Mouse (Mus musculus) CD4-positive helper T cell, adult 2 months (primary cell): ENCODE results near the gene Peli2.

ENCODE experiments used
- DNase-seq: peaks from one replicate; pipeline ENCODE4 v3.0.0-alpha.2; 2012; ENCODE audit warnings: low read depth, missing footprints, low spot score

Peli2 gene

DNA sequence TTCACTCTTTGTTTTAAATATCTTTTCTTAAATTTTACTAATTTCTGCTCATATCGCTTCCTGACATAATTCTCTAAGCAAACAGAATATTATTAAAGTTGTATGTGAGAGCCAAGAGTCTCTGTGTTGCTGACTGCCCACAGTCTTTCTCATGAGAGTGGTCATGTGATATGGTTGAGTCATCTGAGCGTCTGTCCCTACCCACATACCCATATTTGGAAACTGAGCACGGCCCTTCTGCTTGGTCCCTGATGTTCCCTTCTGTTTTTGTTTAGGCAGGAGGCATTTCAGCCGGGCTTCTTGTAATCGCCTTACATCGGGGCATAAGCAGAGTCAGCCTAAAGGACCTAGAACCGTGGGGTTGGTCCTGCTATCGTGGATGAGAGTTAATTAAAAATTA is 68.7 kb downstream of the Peli2 start:
- DNase-seq: no peak

GRCm38 (mm10) chr14:48190946-48191345 is 70.3 kb downstream of the Peli2 start:
- DNase-seq: no peak

GRCm38 (mm10) chr14:48191925-48192324 is 71.3 kb downstream of the Peli2 start:
- DNase-seq: no peak

DNA sequence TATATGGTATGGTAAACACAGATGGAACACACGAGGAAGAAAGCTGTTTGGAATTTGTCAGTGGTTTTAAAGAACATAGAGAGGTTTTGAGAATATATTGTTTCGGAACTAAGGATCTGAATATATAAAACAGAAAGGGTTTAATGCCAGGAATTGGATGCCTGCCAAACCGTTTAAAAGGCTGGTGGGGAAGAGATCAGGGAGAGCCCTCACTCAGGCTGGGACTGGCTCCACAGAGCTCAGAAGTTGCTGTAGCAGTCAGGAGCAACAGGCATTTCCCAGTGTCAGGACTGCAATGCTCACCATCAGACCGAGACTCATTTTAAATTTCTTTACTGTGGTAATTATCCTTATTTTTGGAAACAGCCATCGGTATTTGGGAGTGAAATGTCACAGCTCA is 76.2 kb downstream of the Peli2 start:
- DNase-seq: no peak

GRCm38 (mm10) chr14:48197287-48197686 is 76.7 kb downstream of the Peli2 start:
- DNase-seq: no peak

- no peak for DNase-seq
These were observed 77.7 kb downstream of the Peli2 start for GRCm38 (mm10) chr14:48198190-48198954.

DNA sequence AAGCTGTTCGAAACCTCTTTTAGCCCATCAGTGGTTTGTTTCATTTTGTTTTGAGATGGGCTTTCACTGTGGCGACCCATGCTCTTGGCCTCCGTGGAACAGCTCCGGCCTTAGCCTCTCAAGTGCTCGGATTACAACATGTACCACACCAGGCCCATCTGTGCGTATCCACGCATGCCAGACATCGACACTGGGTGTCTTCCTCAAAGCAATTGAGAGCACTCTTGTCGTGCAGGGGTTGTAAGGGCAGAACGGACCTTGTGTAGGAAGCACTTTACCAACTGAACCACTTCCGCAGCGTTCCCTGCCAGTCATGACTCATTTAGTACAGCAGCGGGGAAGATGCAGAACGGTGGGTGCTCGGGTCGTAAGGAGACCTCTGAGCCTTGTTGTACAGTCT is 78.3 kb downstream of the Peli2 start:
- DNase-seq: peak; percentile 11

DNA sequence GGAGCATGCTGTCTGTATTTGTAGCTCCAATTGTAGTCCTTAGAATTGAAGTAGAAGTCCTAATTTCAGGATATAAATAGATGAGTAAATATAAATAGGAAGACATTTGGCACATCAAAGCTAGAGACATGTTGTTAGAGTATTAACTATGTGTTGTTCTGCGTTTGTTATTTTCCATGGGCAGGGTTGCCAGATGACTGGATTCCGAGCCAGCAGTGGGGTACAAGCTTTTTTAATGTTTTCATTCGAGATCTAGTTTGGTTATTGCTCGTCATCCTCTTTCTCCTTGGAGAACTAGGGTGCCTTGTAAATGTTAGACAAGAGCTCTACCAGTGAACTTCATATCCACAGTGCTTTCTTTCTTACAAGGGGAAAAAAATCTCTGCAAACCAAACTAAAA is 78.9 kb downstream of the Peli2 start:
- no peak for DNase-seq

- no peak for DNase-seq
These were observed 79.7 kb downstream of the Peli2 start for GRCm38 (mm10) chr14:48200291-48200690.

DNA sequence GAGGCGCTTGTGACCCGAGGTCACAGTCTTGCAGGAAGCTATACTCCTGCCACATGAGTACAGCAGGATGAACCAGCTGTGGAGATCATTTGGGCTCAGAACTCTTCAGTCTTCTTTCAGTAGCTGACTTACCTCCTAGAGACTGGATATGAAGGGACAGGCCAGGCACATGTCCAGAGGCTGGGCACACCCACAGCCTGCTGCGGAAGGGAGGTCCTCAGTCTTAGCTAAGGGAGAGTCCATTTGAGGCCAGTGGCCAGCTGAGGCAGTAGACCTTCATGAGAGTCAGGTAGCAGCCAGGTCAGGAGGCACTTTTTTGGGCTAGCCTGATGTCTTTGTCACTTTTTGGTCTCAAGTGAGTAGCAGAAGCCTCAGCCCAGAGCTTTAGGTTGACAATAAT is 80.2 kb downstream of the Peli2 start:
- no peak for DNase-seq

- no peak for DNase-seq
These were observed 80.8 kb downstream of the Peli2 start for GRCm38 (mm10) chr14:48201403-48201802.

DNA sequence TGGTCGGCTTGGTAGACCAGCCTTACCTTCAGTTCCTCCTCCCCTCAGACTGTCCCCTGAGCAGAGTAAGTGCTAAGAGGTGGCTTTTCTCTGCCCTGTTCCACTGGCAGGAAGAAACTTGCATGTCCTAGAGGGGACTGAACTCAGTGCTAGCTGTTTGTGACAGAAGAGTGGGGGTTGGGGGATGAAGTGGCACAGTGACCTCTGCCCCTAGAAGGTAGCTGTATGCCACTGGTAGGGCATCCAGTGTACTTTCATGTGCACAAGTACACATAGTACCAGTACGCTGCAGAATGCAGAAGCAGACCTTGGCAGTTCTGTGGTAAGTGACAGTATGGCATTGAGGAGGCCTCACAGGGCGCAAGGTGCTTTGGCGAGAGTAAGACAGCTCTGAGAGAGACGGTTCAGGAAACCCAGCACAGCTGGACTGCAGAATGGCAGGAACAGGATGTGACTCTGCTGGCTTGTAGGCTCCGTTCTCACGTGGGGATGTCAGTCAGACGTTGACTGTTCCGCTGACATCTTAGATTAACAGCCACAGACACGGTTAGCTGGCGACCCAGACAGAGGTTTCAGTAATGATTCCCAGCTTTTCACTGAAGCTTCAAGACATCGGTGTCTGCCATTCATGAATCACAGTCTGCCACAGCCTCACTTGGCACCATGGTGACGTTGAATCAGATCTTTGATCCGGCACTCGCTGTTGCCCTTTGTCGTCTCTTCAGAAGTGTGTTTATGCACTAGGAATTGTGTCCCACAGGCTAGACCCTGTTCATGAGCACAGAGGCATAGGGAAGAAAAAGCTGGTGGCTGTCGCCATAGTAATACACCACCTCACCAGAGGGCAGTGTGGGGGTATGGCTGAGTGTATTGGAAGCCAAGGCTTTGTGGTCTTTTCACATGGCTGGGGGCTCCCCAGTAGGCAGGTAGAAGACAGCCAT is 81.7 kb downstream of the Peli2 start:
- DNase-seq: peak; percentile 37

DNA sequence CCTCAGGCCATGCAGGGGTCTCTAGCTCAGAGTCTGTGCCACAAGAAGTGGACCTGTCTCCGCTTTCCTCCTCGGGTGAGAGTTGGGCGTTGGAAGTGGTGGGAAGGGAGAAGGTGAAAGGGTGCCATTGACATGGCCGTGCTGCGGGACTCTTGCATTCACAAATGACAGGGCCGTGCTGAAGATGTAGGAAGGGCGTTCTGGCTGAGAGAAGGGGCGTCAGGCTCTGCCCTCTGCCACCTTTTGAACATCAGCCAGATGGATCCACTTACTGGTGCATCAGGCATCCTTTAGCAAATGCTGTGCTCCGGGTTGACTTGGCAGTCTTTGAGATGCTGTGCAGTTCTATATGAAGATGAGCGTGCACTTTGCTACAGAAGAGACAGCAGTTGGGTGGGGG is 84.4 kb downstream of the Peli2 start:
- DNase-seq: no peak

- DNase-seq: no peak
These were observed 85.0 kb downstream of the Peli2 start for GRCm38 (mm10) chr14:48205635-48206034.

- no peak for DNase-seq
These were observed 86.5 kb downstream of the Peli2 start for GRCm38 (mm10) chr14:48207119-48207518.

- DNase-seq: no peak
These were observed 87.4 kb downstream of the Peli2 start for GRCm38 (mm10) chr14:48207746-48208640.

DNA sequence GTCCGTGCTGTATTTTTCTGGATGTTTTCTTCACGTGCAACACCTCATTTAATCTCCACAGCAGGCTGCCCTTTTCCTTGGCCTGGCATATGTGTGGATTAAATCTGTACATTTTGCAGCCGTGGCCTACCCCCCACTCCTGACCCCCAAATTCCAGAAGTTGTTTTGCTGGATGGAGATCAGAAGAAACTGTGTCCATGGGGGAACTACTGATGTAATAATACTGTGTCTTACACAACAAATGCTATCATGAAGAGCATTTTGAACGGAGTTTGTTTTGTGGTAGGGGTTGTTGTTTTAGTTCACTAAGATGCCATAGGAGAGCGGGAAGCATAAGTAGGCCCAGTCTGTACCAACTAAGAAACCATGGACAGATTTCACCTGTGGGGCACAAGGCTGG is 88.8 kb downstream of the Peli2 start:
- DNase-seq: no peak

GRCm38 (mm10) chr14:48210089-48210488 is 89.5 kb downstream of the Peli2 start:
- no peak for DNase-seq

DNA sequence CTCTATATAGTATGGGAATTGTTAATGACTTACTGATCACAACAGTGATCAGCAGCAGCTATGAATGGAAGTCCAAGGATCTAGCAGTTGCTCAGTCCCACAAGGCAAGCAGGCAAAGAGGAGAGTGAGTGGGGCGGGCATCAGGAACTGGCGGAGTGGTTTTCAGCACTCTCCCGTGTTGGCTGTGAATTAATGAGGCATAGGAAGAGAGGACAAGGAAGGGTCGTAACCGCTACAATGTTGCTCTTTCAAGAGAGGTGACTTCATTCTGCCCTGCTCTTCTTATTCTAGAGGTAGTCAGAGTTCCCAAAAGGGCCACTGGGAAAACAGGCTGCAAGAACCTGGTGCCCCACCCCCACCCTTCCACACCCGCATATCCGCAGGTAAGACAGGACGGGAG is 90.9 kb downstream of the Peli2 start:
- no peak for DNase-seq

GRCm38 (mm10) chr14:48212839-48213238 is 92.2 kb downstream of the Peli2 start:
- DNase-seq: no peak

GRCm38 (mm10) chr14:48213593-48213992 is 93.0 kb downstream of the Peli2 start:
- no peak for DNase-seq

- no peak for DNase-seq
These were observed 101.4 kb downstream of the Peli2 start for GRCm38 (mm10) chr14:48222051-48222450.
